Mouse (Mus musculus) stomach, embryonic 14.5 days (tissue): ENCODE measurements around the gene Ttll3. TPM values are rescaled to one million over a fixed set of nuclear protein-coding genes. Genes with fewer than 3 reads are reported as not detected.

Experiments
- ATAC-seq: fragments of 200-750 bp; cut with Nextera tagmentation; 2 replicates; pipeline ENCODE4 v1.8.0; 2017; ENCODE audit warnings: low read depth, moderate TSS enrichment; ENCODE audit not compliant: insufficient number of reproducible peaks, insufficient read depth, low FRiP score
- H3K27ac ChIP-seq: fragments of 300-500 bp; sonication (generic); 2 replicates; pipeline ENCODE4 v1.5.1; 2014; ENCODE audit warnings: mild to moderate bottlenecking, low read length, moderate library complexity, mixed read lengths
- H3K27me3 ChIP-seq: fragments of 300-500 bp; sonication (generic); 2 replicates; pipeline ENCODE4 v1.6.1; 2014; ENCODE audit warnings: low read length, control low read depth, mixed read lengths; ENCODE audit not compliant: control insufficient read depth, insufficient read depth
- H3K36me3 ChIP-seq: fragments of 300-500 bp; sonication (generic); 2 replicates; pipeline ENCODE4 v1.6.1; 2014; ENCODE audit warnings: mild to moderate bottlenecking, control low read depth, low read length, moderate library complexity, mixed read lengths; ENCODE audit not compliant: control insufficient read depth, insufficient read depth
- H3K4me1 ChIP-seq: fragments of 300-500 bp; sonication (generic); 2 replicates; pipeline ENCODE4 v1.6.1; 2014; ENCODE audit warnings: low read length, control low read depth, mixed read lengths; ENCODE audit not compliant: control insufficient read depth, insufficient read depth
- H3K4me2 ChIP-seq: fragments of 300-500 bp; sonication (generic); replicated peaks from 2 replicates; pipeline ENCODE4 v1.6.1; 2014; ENCODE audit warnings: low read depth, low read length, control low read depth
- H3K4me3 ChIP-seq: fragments of 300-500 bp; sonication (generic); 2 replicates; pipeline ENCODE4 v1.5.1; 2014; ENCODE audit warnings: low read depth, low read length, control low read depth
- H3K9ac ChIP-seq: fragments of 300-500 bp; sonication (generic); replicated peaks from 2 replicates; pipeline ENCODE4 v1.6.1; 2014; ENCODE audit warnings: low read depth, mild to moderate bottlenecking, control low read depth, low read length, moderate library complexity, mixed read lengths
- H3K9me3 ChIP-seq: fragments of 300-500 bp; sonication (generic); 2 replicates; pipeline ENCODE4 v1.6.1; 2016; ENCODE audit warnings: low read depth, low read length, control low read depth; ENCODE audit not compliant: control insufficient read depth
- WGBS: fragments of 180-500 bp; shearing (Covaris S2); extraction: QIAGEN DNeasy Blood & Tissue Kit; methylation state at CpG from one replicate; pipeline ENCODE4 v1.1.7; 2014; 5-methylcytosine and 5-hydroxymethylcytosine counted together
- polyA plus RNA-seq: library from polyadenylated mRNA; unstranded; fragments of >200 nt; fragmentation: Nextera tagmentation; extraction: Ambion mirVana; gene quantifications from 2 replicates; pipeline ENCODE4 v1.2.1, GENCODE M21; 2014

The Ttll3 gene
- polyA plus RNA-seq, 1 experiment from 2014 or later: 2.6 TPM

DNA sequence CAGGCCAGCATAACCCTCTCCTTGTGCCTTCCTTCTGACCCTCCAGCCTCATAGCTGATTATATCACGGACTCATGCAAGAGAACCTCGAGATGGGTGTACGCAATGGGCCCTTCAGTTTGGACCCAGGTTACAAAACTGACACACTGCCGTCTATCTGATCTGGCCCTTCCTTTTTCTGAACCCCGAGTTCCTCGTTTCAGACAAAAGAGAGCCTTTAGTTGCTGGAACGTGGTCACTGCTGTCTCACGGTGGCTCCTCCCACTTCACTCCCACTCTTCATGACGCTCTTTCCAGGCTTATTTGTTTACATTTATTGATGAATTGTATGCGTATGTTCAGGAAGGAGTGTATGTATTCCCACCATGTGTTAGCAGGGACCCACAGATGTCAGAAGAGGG is 37.4 kb upstream of the Ttll3 start:
- no peak for ATAC-seq
- 46% methylated on average over 10 of the region's 10 CpGs for WGBS
- no peaks in the 10 kb centered on the region for H3K27me3 ChIP-seq
- H3K4me2 ChIP-seq: no peak overlapping the region
- H3K9me3 ChIP-seq: no peaks in the 10 kb centered on the region
- H3K27ac ChIP-seq: no peak overlapping the region
- H3K36me3 ChIP-seq: no peaks in the 10 kb centered on the region
- no peak overlapping the region for H3K9ac ChIP-seq
- 0 out of 2 replicates have a peak, but pooled peaks cover 3% of the 10 kb centered on the region for H3K4me1 ChIP-seq
- no peak overlapping the region for H3K4me3 ChIP-seq

DNA sequence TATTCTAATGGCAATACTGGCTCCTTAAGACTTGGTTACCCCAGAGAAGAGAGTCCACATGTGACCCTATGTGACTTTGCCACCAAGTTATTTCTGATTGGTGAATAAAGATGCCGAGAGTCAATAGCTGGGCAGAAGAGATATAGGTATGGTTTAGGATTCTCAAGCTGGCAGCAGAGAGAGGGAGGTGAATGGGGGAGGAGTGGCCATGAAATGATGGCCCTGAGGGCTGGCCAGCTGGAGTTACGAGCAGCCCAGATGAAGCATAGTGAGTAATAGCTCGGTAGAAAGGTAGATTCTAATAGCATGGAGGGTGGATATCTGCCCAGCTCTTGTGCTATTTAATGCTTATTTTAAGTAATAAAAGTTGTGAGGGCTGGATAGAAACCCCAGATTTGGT is 36.2 kb upstream of the Ttll3 start:
- no peak overlapping the region for H3K27ac ChIP-seq
- no peaks in the 10 kb centered on the region for H3K36me3 ChIP-seq
- no peak overlapping the region for H3K4me3 ChIP-seq
- no peaks in the 10 kb centered on the region for H3K27me3 ChIP-seq
- H3K9me3 ChIP-seq: no peaks in the 10 kb centered on the region
- H3K4me1 ChIP-seq: 0 out of 2 replicates have a peak, but pooled peaks cover 3% of the 10 kb centered on the region
- WGBS: 80% methylated on average over 3 of the region's 3 CpGs
- no peak overlapping the region for H3K4me2 ChIP-seq
- no peak overlapping the region for H3K9ac ChIP-seq
- ATAC-seq: no peak

DNA sequence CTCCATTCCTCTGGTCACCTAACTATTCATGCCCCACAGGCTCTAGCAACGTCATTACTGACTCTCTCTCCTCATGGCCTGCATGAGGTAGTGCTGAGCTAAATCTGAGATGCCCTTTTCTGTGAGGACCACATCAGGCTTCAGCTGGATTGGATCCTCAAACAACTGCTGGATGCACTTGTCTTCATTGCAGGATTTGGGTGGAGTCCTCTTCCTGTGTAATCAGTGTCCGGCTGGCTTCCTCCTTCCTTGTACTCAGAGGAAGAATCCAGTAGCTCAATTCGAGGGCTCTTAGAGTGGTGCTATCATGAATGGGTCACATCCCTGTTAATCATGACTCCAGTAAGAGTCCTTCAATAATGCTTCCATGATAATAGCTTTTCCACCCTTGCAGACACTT is 35.4 kb upstream of the Ttll3 start:
- Histone ChIP-seq H3K4me3 (no peak overlapping the region), H3K27ac (no peak overlapping the region), H3K36me3 (no peaks in the 10 kb centered on the region), H3K9me3 (no peaks in the 10 kb centered on the region), H3K4me1 (0 out of 2 replicates have a peak, but pooled peaks cover 3% of the 10 kb centered on the region), H3K9ac (no peak overlapping the region), H3K4me2 (no peak overlapping the region), H3K27me3 (no peaks in the 10 kb centered on the region)
- ATAC-seq: no peak
- WGBS: 70% methylated on average over 3 of the region's 3 CpGs

DNA sequence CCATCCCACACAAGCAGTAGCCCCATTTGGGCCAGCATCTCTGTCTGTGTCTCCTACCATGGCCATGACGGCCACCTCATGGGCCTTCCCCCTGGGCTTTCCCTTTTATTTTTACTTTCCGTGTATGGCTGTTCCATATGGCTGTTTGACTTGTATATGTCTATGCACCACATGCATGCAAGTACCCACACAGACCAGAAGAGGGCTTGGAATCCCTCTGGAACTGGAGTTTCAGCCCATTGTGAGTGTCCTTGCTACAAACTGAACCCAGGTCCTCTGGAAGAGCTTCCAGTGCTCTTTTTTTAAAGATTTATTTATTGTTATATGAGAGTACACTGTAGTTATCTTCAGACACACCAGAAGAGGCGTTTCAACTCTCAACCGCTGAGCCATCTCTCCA is 27.6 kb upstream of the Ttll3 start:
- H3K4me2 ChIP-seq: no peak overlapping the region
- H3K4me3 ChIP-seq: no peak overlapping the region
- H3K9me3 ChIP-seq: no peaks in the 10 kb centered on the region
- ATAC-seq: no peak
- H3K27ac ChIP-seq: no peak overlapping the region
- H3K27me3 ChIP-seq: no peaks in the 10 kb centered on the region
- no peaks in the 10 kb centered on the region for H3K4me1 ChIP-seq
- H3K9ac ChIP-seq: no peak overlapping the region
- WGBS: 73% methylated on average over 4 of the region's 4 CpGs
- no peaks in the 10 kb centered on the region for H3K36me3 ChIP-seq

DNA sequence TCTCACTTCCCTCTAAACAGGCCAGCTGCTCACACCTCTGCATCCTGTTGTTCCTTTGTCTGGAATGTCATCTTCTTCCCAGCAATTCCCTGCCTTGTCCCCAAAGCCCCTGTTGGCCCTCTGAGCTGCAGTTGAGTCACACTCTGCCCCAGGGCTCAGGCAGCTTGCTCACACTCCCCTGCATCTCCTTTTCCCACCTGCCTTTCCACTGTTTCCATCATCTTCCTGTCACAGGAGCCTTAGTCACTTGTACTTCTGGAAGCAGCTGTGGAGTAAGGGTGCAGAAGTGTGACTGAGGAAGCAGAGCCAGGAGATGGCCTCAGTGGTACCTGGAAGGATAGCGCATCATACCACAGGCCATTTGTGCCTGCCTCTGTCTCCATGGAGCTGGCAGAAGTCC is 26.8 kb upstream of the Ttll3 start:
- no peak for ATAC-seq

DNA sequence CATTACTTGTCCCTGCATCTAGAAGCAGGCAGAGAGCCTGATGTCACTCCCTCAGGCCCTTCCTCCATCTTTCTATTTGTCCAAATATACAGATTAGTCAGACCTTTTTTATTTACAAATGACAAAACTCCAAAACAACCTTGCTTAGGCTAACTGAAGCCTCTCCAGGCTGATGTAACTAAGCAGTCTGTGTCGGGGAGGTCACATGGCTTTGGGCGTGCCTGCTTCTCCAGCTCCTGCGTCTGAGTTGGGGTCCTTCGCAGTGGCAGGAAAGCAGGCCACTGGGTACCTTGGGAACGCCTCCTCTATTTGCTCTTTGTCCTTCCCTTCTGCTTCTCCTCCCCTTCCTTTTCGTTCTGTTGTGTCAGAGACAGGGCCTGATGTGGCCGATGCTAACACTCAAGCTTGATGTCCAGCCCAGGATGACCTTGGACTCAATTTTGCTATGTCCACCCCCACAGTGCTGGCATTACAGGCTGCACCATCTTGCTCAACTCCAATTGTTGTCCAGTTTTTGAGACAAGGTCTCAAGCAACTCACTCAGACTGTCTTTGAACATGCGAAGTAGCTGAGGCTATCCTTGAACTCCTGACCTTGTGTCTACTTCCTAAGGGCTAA is 24.4 kb upstream of the Ttll3 start:
- WGBS: 65% methylated on average over 8 of the region's 8 CpGs
- H3K9ac ChIP-seq: no peak overlapping the region
- H3K27me3 ChIP-seq: no peaks in the 10 kb centered on the region
- no peak overlapping the region for H3K4me2 ChIP-seq
- no peaks in the 10 kb centered on the region for H3K4me1 ChIP-seq
- H3K4me3 ChIP-seq: no peak overlapping the region
- H3K36me3 ChIP-seq: peaks cover 15% of the 10 kb centered on the region
- no peaks in the 10 kb centered on the region for H3K9me3 ChIP-seq
- H3K27ac ChIP-seq: no peak overlapping the region
- ATAC-seq: no peak

More for the DNA sequence above, 26.8 kb upstream of the Ttll3 start:
- Histone ChIP-seq H3K9ac (no peak overlapping the region), H3K4me3 (no peak overlapping the region), H3K27me3 (no peaks in the 10 kb centered on the region), H3K9me3 (no peaks in the 10 kb centered on the region), H3K4me2 (no peak overlapping the region), H3K36me3 (0 out of 2 replicates have a peak, but pooled peaks cover 3% of the 10 kb centered on the region), H3K27ac (no peak overlapping the region), H3K4me1 (no peaks in the 10 kb centered on the region)
- 90% methylated on average over 1 of the region's 1 CpGs for WGBS

DNA sequence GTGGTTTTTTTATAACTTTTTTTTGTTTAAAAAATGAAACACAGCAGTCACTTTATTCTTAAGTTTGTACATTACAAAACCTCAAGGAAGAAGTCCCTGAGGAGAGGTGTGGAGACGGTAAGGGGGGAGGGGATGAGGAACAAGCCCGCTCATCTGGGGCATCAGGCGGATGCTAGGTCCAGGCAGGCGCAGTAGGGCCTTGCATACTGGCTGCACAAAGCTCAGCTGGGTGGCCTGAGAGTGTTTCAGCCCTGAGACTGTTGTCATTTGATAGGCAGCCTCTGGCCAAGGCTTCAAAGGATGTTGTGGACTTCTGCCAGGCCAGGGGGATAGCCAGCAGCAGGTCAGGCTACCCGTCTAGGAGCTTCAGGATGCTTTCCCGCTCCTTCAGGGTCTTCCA is 22.4 kb upstream of the Ttll3 start:
- Histone ChIP-seq H3K4me2 (no peak overlapping the region), H3K9me3 (no peaks in the 10 kb centered on the region), H3K27me3 (no peaks in the 10 kb centered on the region), H3K27ac (no peak overlapping the region), H3K9ac (no peak overlapping the region), H3K4me1 (no peaks in the 10 kb centered on the region), H3K4me3 (no peak overlapping the region), H3K36me3 (peaks cover 30% of the 10 kb centered on the region)
- 92% methylated on average over 6 of the region's 6 CpGs for WGBS
- no peak for ATAC-seq

DNA sequence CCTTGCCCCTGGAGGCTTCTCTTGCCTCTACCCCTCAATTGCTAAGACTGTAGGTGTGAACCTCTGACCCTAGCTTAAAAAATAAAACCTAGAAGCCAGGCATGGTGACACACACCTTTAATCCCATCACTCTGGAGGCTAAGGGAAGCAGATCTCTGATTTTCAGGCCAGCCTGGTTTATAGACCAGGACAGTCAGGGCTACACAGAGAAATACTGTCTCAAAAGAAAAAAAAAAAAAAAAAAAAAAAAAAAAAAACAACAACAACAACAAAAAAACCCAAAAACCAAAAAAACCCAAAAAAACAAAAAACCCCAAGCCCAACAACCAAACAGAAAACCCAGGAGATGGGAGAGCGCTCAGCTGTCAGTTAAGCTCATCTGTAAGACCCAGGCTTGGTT is 21.5 kb upstream of the Ttll3 start:
- H3K4me1 ChIP-seq: no peaks in the 10 kb centered on the region
- WGBS: 100% methylated on average over 1 of the region's 1 CpGs
- no peak overlapping the region for H3K4me2 ChIP-seq
- H3K4me3 ChIP-seq: no peak overlapping the region
- H3K27ac ChIP-seq: no peak overlapping the region
- no peak overlapping the region for H3K9ac ChIP-seq
- H3K36me3 ChIP-seq: peaks cover 38% of the 10 kb centered on the region
- no peaks in the 10 kb centered on the region for H3K27me3 ChIP-seq
- ATAC-seq: no peak
- no peaks in the 10 kb centered on the region for H3K9me3 ChIP-seq

DNA sequence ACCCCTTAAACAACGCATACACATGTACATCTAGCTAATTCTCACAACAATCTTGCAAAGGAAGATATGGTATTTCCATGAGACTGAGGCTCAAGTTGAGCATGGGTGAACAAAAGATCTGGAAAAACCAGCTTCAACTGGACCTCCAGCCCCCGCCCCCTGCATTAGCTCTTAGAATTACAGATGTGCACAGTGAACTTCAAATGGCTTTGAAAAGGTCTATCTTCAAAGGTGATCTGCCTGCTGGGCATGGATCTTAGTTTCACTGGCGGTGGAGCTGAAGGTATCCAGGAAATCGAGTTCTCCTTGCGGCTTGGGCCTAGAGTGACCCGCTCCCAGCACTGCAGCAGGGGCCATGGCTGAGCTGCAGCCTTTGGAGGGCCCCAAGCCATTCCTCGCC is 20.9 kb upstream of the Ttll3 start:
- ATAC-seq: no peak
- 89% methylated on average over 7 of the region's 7 CpGs for WGBS
- H3K4me3 ChIP-seq: no peak overlapping the region

More for the DNA sequence above, 20.9 kb upstream of the Ttll3 start:
- H3K36me3 ChIP-seq: peaks cover 40% of the 10 kb centered on the region
- no peaks in the 10 kb centered on the region for H3K4me1 ChIP-seq
- H3K9me3 ChIP-seq: no peaks in the 10 kb centered on the region
- no peaks in the 10 kb centered on the region for H3K27me3 ChIP-seq
- no peak overlapping the region for H3K4me2 ChIP-seq
- H3K27ac ChIP-seq: no peak overlapping the region
- no peak overlapping the region for H3K9ac ChIP-seq
